Mouse (Mus musculus) MEL (cell line): ENCODE measurements around the gene Edf1. TPM values are rescaled to one million over a fixed set of nuclear protein-coding genes. Genes with fewer than 3 reads are reported as not detected.
A peak's percentile ranks its signal among the peaks of the same experiment; 100 is the strongest.

Source experiments
- DNase-seq: peaks from one replicate; pipeline ENCODE4 v3.0.0; 2011; ENCODE audit warnings: low read depth, low spot score
- H3K27ac ChIP-seq: 2 replicates; pipeline ENCODE4 v1.5.1; 2012; ENCODE audit warnings: low read depth, mild to moderate bottlenecking, control low read depth, low read length, moderate library complexity; ENCODE audit not compliant: control insufficient read depth
- H3K27me3 ChIP-seq, 2 experiments: fragments of 150-350 bp in 1 of 2; sonication (generic) in 1 of 2; 2 replicates each; pipeline ENCODE4 v1.6.1; 2012; ENCODE audit warnings: low read length in 2 of 2, mild to moderate bottlenecking in 2 of 2, improper control_type of control experiment in 1 of 2, moderate library complexity in 1 of 2; ENCODE audit not compliant: insufficient read depth in 2 of 2, control insufficient read depth in 1 of 2
- H3K36me3 ChIP-seq, 2 experiments: 2 replicates each; pipeline ENCODE4 v1.6.1; 2012 to 2014; ENCODE audit warnings: low read length in 2 of 2, improper control_type of control experiment in 1 of 2, inconsistent platforms in 1 of 2, mild to moderate bottlenecking in 1 of 2; ENCODE audit not compliant: insufficient read depth in 2 of 2, control insufficient read depth in 1 of 2
- H3K4me1 ChIP-seq, 2 experiments: fragments of 150-350 bp in 1 of 2; sonication (generic) in 1 of 2; 2 replicates each; pipeline ENCODE4 v1.6.1; 2012; ENCODE audit warnings: low read length in 2 of 2, improper control_type of control experiment in 1 of 2, mild to moderate bottlenecking in 1 of 2; ENCODE audit not compliant: insufficient read depth in 2 of 2, control insufficient read depth in 1 of 2
- H3K4me3 ChIP-seq, 2 experiments: fragments of 150-350 bp in 1 of 2; sonication (generic) in 1 of 2; 2 replicates each; pipeline ENCODE4 v1.5.1; 2012; ENCODE audit warnings: low read depth in 2 of 2, low read length in 2 of 2, mild to moderate bottlenecking in 2 of 2, moderate library complexity in 2 of 2, control low read depth in 1 of 2, improper control_type of control experiment in 1 of 2; ENCODE audit not compliant: control insufficient read depth in 1 of 2, insufficient read depth in 1 of 2
- H3K79me2 ChIP-seq: 2 replicates; pipeline ENCODE4 v1.6.1; 2012; ENCODE audit warnings: mild to moderate bottlenecking, low read length, moderate library complexity; ENCODE audit not compliant: control insufficient read depth, poor library complexity, insufficient read depth
- H3K9ac ChIP-seq: 2 replicates; pipeline ENCODE4 v1.6.1; 2012; ENCODE audit warnings: low read depth, mild to moderate bottlenecking, control low read depth, low read length, moderate library complexity; ENCODE audit not compliant: control insufficient read depth, poor library complexity, severe bottlenecking
- H3K9me3 ChIP-seq: fragments of 150-350 bp; sonication (generic); replicated peaks from 2 replicates; pipeline ENCODE4 v1.6.1; 2012; ENCODE audit warnings: mild to moderate bottlenecking, low read length, improper control_type of control experiment, moderate library complexity; ENCODE audit not compliant: insufficient read depth
- BHLHE40 ChIP-seq: IDR thresholded peaks from 2 replicates; pipeline ENCODE4 v1.6.1; 2012; ENCODE audit warnings: low read depth, mild to moderate bottlenecking, inconsistent platforms, low read length, improper control_type of control experiment, borderline replicate concordance
- CHD1 ChIP-seq: IDR thresholded peaks from 2 replicates; pipeline ENCODE4 v1.6.1; 2012; ENCODE audit warnings: low read depth, mild to moderate bottlenecking, inconsistent platforms, low read length, improper control_type of control experiment
- CHD2 ChIP-seq: IDR thresholded peaks from 2 replicates; pipeline ENCODE4 v1.6.1; 2011; ENCODE audit warnings: low read length, improper control_type of control experiment
- E2F4 ChIP-seq: IDR thresholded peaks from 2 replicates; pipeline ENCODE4 v1.6.1; 2011; ENCODE audit warnings: low read depth, low read length, improper control_type of control experiment, borderline replicate concordance
- ELF1 ChIP-seq: IDR thresholded peaks from 2 replicates; pipeline ENCODE4 v1.6.1; 2014; ENCODE audit warnings: low read depth, mild to moderate bottlenecking, inconsistent platforms, low read length, improper control_type of control experiment, moderate library complexity
- EP300 ChIP-seq, 2 experiments: IDR thresholded peaks; 2 replicates each; pipeline ENCODE4 v1.6.1; 2011; ENCODE audit warnings: improper control_type of control experiment in 2 of 2, low read length in 2 of 2, low read depth in 1 of 2, mild to moderate bottlenecking in 1 of 2
- GABPA ChIP-seq: IDR thresholded peaks from 2 replicates; pipeline ENCODE4 v1.6.1; 2012; ENCODE audit warnings: low read depth, mild to moderate bottlenecking, inconsistent platforms, low read length, improper control_type of control experiment, moderate library complexity
- HCFC1 ChIP-seq: IDR thresholded peaks from 2 replicates; pipeline ENCODE4 v1.6.1; 2012; ENCODE audit warnings: low read depth, mild to moderate bottlenecking, inconsistent platforms, low read length, improper control_type of control experiment, moderate library complexity
- KAT2A ChIP-seq: conservative IDR thresholded peaks from 2 replicates; pipeline ENCODE4 v1.6.1; 2012; ENCODE audit warnings: low read depth, low read length, improper control_type of control experiment, inconsistent platforms
- MAFK ChIP-seq: IDR thresholded peaks from 2 replicates; pipeline ENCODE4 v1.6.1; 2011; ENCODE audit warnings: low read depth, mild to moderate bottlenecking, low read length, improper control_type of control experiment, borderline replicate concordance
- MAX ChIP-seq: IDR thresholded peaks from 2 replicates; pipeline ENCODE4 v1.6.1; 2011; ENCODE audit warnings: low read length, improper control_type of control experiment
- MAZ ChIP-seq: IDR thresholded peaks from 2 replicates; pipeline ENCODE4 v1.6.1; 2012; ENCODE audit warnings: low read depth, mild to moderate bottlenecking, inconsistent platforms, low read length, improper control_type of control experiment
- MYB ChIP-seq: IDR thresholded peaks from 2 replicates; pipeline ENCODE4 v1.6.1; 2011; ENCODE audit warnings: mild to moderate bottlenecking, low read depth, low read length, improper control_type of control experiment
- NELFE ChIP-seq: IDR thresholded peaks from 2 replicates; pipeline ENCODE4 v1.6.1; 2011; ENCODE audit warnings: low read depth, low read length, improper control_type of control experiment
- POLR2A ChIP-seq, 2 experiments: IDR thresholded peaks; 2 replicates each; pipeline ENCODE4 v1.6.1; 2011 to 2012; ENCODE audit warnings: low read length in 2 of 2, mild to moderate bottlenecking in 2 of 2, control low read depth in 1 of 2, improper control_type of control experiment in 1 of 2, low read depth in 1 of 2, moderate library complexity in 1 of 2; ENCODE audit not compliant: control insufficient read depth in 1 of 2, insufficient read depth in 1 of 2, poor library complexity in 1 of 2
- USF2 ChIP-seq, 2 experiments: IDR thresholded peaks; 2 replicates each; pipeline ENCODE4 v1.6.1; 2011 to 2012; ENCODE audit warnings: improper control_type of control experiment in 2 of 2, low read length in 2 of 2, borderline replicate concordance in 1 of 2, inconsistent platforms in 1 of 2, low read depth in 1 of 2, mild to moderate bottlenecking in 1 of 2; ENCODE audit not compliant: insufficient read depth in 1 of 2
- ZMIZ1 ChIP-seq: IDR thresholded peaks from 2 replicates; pipeline ENCODE4 v1.6.1; 2012; ENCODE audit warnings: low read depth, mild to moderate bottlenecking, inconsistent platforms, low read length, improper control_type of control experiment, moderate library complexity
- polyA plus RNA-seq, 2 experiments: library from polyadenylated mRNA; stranded (reverse) in 1 of 2; unstranded in 1 of 2; fragments of >175 nt in 1 of 2; fragments of >200 nt in 1 of 2; gene quantifications; 2 replicates each; pipeline versions ENCODE4 v1.2.1 to v1.2.4; 2012; ENCODE audit warnings: low replicate concordance in 2 of 2, low read depth in 1 of 2; ENCODE audit not compliant: insufficient read length in 2 of 2, insufficient read depth in 1 of 2, missing spikeins in 1 of 2
- total RNA-seq: library from RNA; depleted of rRNA; stranded (reverse); fragments of 300-350 nt; gene quantifications from 2 replicates; pipeline ENCODE4 v1.2.3, GENCODE M21; 2012

The Edf1 gene
- total and polyA plus RNA-seq, 3 experiments: 142 to 318 TPM; not detected in 1

- no peak overlapping the region for H3K9ac ChIP-seq
- TF ChIP-seq ELF1: no peak
- no peak for TF ChIP-seq MAX
- TF ChIP-seq KAT2A: no peak
- no peak for TF ChIP-seq E2F4
- no peak for TF ChIP-seq CHD2
- TF ChIP-seq MAZ: no peak
- TF ChIP-seq MAFK: no peak
- TF ChIP-seq CHD1: no peak
- no peak for TF ChIP-seq POLR2A (IDR thresholded peaks at IDR 0.05; ENCODE audit: control insufficient read depth in 1 of 2, insufficient read depth in 1 of 2, low read depth in 1 of 2, low read length in 2 of 2, poor library complexity in 1 of 2)
- no peak for TF ChIP-seq ZMIZ1
- TF ChIP-seq BHLHE40: no peak
These were observed 1.4 kb upstream of the Edf1 start for GRCm38 (mm10) chr2:25556296-25556695.

GRCm38 (mm10) chr2:25557964-25558360, 315 bp downstream of the Edf1 start:
- TF ChIP-seq NELFE: no peak
- TF ChIP-seq E2F4: no peak
- no peak for TF ChIP-seq USF2 (IDR thresholded peaks at IDR 0.05; ENCODE audit: borderline replicate concordance in 1 of 2, insufficient read depth in 1 of 2, low read depth in 1 of 2, low read length in 2 of 2)
- no peak; the same call in 1 of the 2 replicates for TF ChIP-seq MAZ
- TF ChIP-seq CHD1: no peak
- TF ChIP-seq EP300 (IDR thresholded peaks at IDR 0.05; ENCODE audit: low read depth in 1 of 2, low read length in 2 of 2): no peak
- no peak for TF ChIP-seq HCFC1
- TF ChIP-seq GABPA: no peak
- no peak for TF ChIP-seq MYB
- Histone ChIP-seq H3K9ac (peak overlapping the region; percentile 87), H3K27ac (no peak overlapping the region; the same call in 1 of the 2 replicates), H3K79me2 (peaks cover 20% of the 10 kb centered on the region), H3K9me3 (no peaks in the 10 kb centered on the region), H3K36me3 (peaks cover 6 to 11% of the 10 kb centered on the region in 2 experiments), H3K27me3 (no peaks in the 10 kb centered on the region), H3K4me1 (peaks cover 5 to 9% of the 10 kb centered on the region in 2 experiments), H3K4me3 (peak overlapping the region; percentile 74 to 86)
- DNase-seq: no peak

More at GRCm38 (mm10) chr2:25556296-25556695, 1.4 kb upstream of the Edf1 start:
- Histone ChIP-seq H3K79me2 (peaks cover 20% of the 10 kb centered on the region), H3K4me1 (peaks cover 8 to 10% of the 10 kb centered on the region in 2 experiments), H3K36me3 (peaks cover 5 to 12% of the 10 kb centered on the region in 2 experiments), H3K4me3 (no peak overlapping the region; a peak in 1 of 4 replicates), H3K9me3 (no peaks in the 10 kb centered on the region), H3K27me3 (no peaks in the 10 kb centered on the region), H3K27ac (no peak overlapping the region)
- no peak for DNase-seq
